Mouse (Mus musculus): ENCODE data around the gene Rnf17. TPM values are rescaled to one million over a fixed set of nuclear protein-coding genes. Genes with fewer than 3 reads are reported as not detected.

The Rnf17 gene
- polyA plus RNA-seq, 1 experiment from 2014 or later = 2.1 TPM

DNA sequence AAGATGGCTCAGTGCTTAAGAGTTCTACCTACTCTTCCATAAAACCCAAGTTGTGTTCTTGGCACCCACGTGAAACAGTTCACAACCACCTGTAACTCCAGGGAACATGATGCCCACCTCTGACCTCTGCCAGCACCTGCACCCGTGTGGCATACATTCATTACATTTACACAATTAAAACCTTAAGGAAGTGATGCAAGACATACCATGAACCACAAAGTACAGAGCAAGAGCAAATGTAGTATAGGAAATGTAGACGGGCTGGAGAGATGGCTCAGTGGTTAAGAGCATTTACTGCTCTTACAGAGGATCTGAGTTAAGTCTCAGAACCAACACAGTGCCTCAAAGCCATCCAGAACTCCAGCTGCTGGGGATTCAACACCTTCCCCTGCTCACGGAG is 166.7 kb downstream of the Rnf17 start:
- H3K9ac ChIP-seq = no peak overlapping the region
- ATAC-seq (replicated peaks; ENCODE audit: insufficient number of reproducible peaks, insufficient read depth, low FRiP score, low read depth) = no peak
- no peaks in the 10 kb centered on the region for H3K9me3 ChIP-seq (replicated peaks)
- no peaks in the 10 kb centered on the region for H3K36me3 ChIP-seq
- 76% methylated on average over 4 of the region's 4 CpGs for WGBS
- no peaks in the 10 kb centered on the region for H3K27me3 ChIP-seq
- H3K4me3 ChIP-seq = no peak overlapping the region
- H3K4me1 ChIP-seq (replicated peaks) = peaks cover 5% of the 10 kb centered on the region; the same call in 1 of the 2 replicates
- no peak overlapping the region for H3K27ac ChIP-seq
- no peak overlapping the region for H3K4me2 ChIP-seq

DNA sequence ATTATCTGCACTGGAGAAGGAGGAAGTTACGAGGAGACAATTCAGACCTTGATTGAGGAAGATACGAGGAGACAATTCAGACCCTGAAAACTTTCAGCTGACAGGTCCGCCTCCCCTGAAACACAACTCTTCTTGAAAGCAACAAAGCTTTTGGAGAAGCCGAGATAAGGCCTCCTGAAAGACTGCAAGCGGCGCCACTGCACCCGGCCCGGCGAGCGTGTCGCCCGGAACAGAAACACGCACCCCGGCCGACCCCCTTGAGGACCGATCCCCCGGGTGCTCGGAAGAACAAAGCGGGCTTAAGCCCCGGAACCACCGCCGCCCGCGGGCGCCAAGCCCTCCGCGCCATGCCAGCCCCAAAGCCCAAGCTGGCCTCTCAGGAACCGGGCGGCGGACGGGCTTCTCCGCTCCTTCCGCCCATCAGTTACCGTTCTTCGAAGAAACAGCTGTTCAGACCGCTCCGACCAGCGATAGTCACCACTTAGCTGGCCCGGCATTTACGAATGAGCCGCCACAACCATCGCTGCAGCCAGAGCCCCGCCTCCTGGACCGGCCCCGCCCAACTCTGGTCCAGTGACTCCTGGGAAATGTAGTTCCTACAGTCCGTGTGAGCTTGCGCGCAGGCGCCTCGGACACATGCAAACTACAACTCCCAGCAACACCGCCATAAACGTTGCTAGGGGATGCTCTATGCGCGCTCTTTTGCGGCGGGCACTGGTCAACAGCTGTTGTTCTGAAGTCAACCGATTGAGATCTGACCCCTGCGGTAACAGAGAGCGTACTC is 169.1 kb downstream of the Rnf17 start:
- Histone ChIP-seq H3K4me3 (peak overlapping the region; percentile 89), H3K27me3 (no peaks in the 10 kb centered on the region), H3K9ac (peak overlapping the region; percentile 74), H3K4me2 (peak overlapping the region; percentile 77), H3K9me3 (replicated peaks) (no peaks in the 10 kb centered on the region), H3K27ac (peak overlapping the region; percentile 68), H3K36me3 (no peaks in the 10 kb centered on the region), H3K4me1 (replicated peaks) (peaks cover 12% of the 10 kb centered on the region)
- under 1% methylated on average over 59 of the region's 59 CpGs for WGBS
- ATAC-seq (replicated peaks; ENCODE audit: insufficient number of reproducible peaks, insufficient read depth, low FRiP score, low read depth) = peak; percentile 98

DNA sequence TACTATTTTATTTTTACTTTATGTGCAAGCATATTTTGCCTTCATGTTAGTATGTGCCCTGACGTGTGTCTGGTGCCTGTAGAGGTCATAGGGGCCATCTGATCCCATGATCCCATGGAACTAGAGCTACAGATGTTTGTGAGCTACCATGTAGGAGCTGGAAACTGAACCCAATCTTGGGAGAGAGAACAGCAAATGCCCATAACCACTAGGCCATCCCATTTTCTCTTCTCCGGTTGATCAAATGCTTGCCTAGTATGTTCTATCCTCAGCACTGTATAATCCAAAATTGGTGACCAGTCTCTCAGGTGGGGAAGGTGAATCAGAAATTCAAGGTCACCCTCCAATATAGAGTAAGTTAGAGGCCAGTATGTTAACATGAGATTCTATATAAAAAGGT is 170.2 kb downstream of the Rnf17 start:
- ATAC-seq (replicated peaks; ENCODE audit: insufficient number of reproducible peaks, insufficient read depth, low FRiP score, low read depth) = no peak
- Histone ChIP-seq H3K9me3 (replicated peaks) (no peaks in the 10 kb centered on the region), H3K4me2 (peak overlapping the region; percentile 77; the same call in 1 of the 2 replicates), H3K27me3 (no peaks in the 10 kb centered on the region), H3K4me3 (peak overlapping the region; percentile 89), H3K36me3 (no peaks in the 10 kb centered on the region), H3K9ac (no peak overlapping the region), H3K4me1 (replicated peaks) (peaks cover 18% of the 10 kb centered on the region), H3K27ac (no peak overlapping the region)
- WGBS = 75% methylated on average over 2 of the region's 2 CpGs

Other genes starting within 250 kb of the Rnf17 start
- gene Gzmg, start 243.0 kb upstream of the Rnf17 start, polyA plus RNA-seq (2015; fragmentation: Nextera tagmentation; extraction: Ambion mirVana) = not detected in 2 replicates
- gene Gzmn, start 228.0 kb upstream of the Rnf17 start, polyA plus RNA-seq (2015; fragmentation: Nextera tagmentation; extraction: Ambion mirVana) = not detected in 2 replicates
- gene Gzmf, start 191.2 kb upstream of the Rnf17 start, polyA plus RNA-seq (2015; fragmentation: Nextera tagmentation; extraction: Ambion mirVana) = not detected in 2 replicates
- not detected in 2 replicates for gene Gzmc, start 167.9 kb upstream of the Rnf17 start, polyA plus RNA-seq (2015; fragmentation: Nextera tagmentation; extraction: Ambion mirVana)
- gene Gzmb, start 140.3 kb upstream of the Rnf17 start, polyA plus RNA-seq (2015; fragmentation: Nextera tagmentation; extraction: Ambion mirVana) = 0.16 and 1.6 TPM in 2 replicates
- gene Atp12a, start 37.5 kb upstream of the Rnf17 start, polyA plus RNA-seq (2015; fragmentation: Nextera tagmentation; extraction: Ambion mirVana) = 0.09 and 0.20 TPM in 2 replicates
- gene Cenpj, start 172.8 kb downstream of the Rnf17 start, polyA plus RNA-seq (2015; fragmentation: Nextera tagmentation; extraction: Ambion mirVana) = 7.4 and 7.6 TPM in 2 replicates
- 7.1 and 10.3 TPM in 2 replicates for gene Parp4, start 173.0 kb downstream of the Rnf17 start, polyA plus RNA-seq (2015; fragmentation: Nextera tagmentation; extraction: Ambion mirVana)